Mouse (Mus musculus) yolk sac, embryonic 10.5 days (tissue): ENCODE measurements around the gene Tmem251.
A peak's percentile ranks its signal among the peaks of the same experiment; 100 is the strongest.

Experiments
- DNase-seq: peaks from one replicate; pipeline ENCODE4 v3.0.0-alpha.2; 2017; ENCODE audit warnings: low spot score

Gene Tmem251

DNA sequence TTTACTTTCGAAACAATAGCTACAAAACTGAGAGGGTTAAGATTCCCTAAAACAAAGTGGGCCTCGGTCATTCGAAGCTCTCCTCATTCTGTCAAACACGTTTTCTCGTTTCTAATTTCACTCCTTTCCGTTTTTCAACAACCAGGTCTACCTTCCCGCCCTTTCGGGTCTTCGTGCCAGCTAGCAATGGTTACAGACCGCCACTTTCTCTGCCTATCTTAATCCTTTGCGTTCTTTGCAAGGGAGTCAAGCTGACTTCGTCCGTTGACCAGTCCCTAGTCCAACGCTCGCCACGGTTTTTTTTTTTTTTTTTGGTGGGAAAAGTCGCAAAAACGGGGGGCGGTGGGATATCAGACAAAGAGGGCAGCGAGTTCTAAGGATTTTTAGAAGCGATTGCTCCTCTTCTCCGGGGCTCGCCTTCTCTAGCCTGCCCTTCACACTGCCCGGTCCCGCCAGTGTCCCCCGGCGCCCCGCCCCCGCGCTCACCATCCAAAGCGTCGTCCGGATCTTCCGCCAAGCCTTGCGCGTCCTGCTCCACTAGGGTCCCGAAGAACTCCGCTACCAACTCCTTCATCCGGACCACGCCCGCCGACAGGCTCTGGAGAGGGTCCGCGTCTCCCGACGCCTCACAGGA lies 13.6 kb downstream of the Tmem251 start:
- DNase-seq = no peak

DNA sequence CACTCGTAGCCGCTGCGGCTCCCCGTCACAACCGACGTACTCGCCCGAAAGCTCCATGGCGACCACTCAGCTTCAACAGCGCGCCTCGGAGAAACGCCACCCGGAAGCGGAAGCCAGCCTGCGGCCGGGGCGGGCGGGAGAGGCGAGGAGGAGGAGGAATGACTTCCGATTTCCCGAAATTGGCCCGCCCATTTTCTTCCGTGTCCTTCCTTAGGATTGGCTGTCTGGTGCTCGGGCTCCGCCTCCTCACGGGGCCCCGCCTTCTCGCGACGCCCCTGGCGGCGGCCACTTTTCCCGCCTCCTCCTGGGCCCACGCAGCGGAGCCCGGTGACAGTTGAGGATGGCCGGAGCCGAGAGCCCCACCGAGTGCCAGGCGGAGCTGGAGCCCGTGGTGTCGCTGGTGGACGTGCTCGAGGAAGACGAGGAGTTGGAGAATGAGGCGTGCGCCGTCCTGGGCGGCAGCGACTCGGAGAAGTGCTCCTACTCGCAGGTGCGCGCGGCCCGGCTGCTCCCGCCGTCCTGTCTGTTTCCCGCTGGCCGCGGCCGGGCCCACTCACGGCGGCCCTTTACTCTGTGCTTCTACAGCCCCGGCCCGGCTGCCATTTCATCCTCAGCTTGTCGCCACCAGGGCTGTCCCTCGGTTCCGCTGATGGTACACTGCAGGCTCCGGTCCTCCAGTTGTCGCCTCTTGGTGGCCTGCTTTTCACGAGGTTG lies 14.3 kb downstream of the Tmem251 start, which contains the start of the genes Gm28051, Gon7 and Ubr7:
TSS of gene Gm28051 (minus strand) at position 77 of the 714 bp plus-strand sequence.
TSS of gene Gon7 (minus strand) at position 115 of the 714 bp plus-strand sequence.
TSS of gene Ubr7 (plus strand) at position 279 of the 714 bp plus-strand sequence.
- DNase-seq = peak; percentile 97

DNA sequence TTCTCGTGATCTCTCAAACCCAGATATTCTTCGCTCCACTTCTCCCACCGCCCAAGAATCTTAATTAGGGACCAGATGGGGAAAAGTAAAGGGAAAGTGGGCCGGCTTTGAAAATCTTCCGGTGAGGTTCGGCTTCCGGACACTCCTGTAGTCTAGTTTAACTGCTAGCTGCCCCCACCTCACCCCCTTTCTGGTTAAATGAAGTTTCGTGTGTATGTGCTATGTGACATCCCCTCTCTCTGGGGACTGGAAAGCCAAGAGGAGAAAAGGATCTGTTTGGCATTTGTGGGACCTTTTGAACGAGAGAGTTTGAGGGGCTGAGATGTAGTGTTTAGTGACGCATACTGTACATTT lies 14.8 kb downstream of the Tmem251 start, which contains the start of gene Gm20604:
TSS of gene Gm20604 (minus strand) at position 270 of the 354 bp plus-strand sequence.
- no peak for DNase-seq

DNA sequence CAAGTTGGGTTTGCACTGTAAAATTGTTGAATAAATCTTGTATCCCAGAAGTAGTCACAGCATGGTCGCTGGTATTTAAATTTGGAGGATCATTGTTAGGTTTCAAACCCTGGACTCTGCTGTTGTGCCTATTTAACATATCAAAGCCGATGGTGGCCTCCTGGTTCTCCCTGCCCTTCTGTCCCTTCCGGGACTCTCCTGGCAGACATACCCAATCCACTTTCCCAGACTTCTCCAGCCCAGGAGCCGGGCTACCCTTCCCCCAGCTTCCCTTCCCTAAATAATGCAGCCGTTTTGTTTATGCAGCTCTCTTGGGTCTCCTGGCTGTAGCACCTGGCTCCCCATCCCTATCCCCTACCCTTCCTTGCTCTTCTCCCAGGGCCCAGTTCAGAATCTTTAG lies 15.4 kb downstream of the Tmem251 start:
- DNase-seq = no peak

DNA sequence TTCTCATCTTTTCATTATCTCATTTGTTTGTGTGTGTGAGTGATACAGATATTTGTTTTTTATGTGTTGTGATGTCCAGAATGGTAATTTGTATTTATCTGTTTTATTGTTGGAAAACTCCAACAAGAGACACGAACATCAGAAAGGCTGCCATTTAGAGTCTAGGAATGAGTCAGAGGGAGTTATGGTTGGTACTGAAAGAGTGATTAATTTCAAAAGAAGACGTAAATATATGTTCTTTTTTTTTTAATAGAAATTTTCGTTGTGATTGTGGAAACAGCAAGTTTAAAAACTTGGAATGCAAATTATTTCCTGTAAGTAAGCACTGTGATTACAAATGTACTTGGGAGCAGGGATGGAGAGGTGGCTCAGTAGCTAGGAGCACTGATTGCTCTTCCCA lies 18.1 kb downstream of the Tmem251 start:
- DNase-seq = no peak

DNA sequence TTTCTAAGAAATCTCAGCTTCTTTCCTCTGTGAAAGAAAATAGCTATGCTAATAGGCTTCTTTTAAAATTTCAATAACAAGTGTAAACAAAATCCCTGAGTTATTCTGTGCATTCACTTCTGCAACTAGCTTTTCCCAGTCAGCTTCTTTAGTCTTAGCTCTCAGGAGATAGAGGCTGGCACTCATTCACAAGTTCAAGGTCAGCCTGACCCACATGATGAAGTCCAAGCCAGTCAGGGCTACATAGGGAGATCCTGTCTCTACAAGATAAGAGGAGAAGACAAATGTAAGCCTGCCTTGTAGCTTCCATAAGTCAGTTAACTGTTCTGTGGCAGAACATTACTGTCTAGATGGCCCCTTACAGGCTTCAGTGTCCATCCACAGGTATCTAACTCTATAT lies 20.1 kb downstream of the Tmem251 start:
- DNase-seq = no peak

DNA sequence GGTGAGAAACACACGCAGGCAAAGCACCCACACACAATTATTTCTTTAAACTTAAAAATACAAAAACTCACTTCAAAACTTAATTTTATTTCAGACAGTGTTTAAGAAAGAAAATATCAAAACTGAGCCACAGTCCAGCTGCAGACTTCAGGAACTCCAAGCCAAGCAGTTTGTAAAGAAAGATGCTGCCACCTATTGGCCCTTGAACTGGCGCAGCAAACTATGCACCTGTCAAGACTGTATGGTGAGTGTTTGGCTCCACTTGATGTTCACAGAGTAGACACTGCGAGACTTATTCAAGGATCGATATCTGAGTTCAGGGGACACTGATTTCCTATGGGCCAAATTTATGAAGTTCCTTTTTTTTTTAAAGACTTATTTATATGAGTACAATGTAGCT lies 25.4 kb downstream of the Tmem251 start:
- no peak for DNase-seq

DNA sequence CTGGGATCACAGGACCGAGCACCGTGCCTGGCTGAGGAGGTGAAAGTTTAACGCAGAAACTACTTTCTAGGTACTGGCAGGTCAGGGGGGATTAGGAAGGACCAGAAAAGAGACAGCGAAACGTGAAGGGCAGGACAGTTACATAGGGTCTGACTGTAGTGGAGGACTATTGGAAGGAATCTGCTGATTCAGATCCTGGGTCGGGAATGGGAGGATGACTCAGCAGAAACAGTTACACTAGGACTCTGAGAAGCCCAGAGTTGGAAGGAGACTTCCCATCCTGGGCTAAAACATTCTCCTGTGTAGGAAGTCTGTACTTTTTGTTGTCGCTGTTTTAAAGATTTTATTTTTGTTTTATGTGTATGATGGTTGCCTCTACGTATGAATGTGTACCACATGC lies 28.0 kb downstream of the Tmem251 start:
- DNase-seq = no peak

DNA sequence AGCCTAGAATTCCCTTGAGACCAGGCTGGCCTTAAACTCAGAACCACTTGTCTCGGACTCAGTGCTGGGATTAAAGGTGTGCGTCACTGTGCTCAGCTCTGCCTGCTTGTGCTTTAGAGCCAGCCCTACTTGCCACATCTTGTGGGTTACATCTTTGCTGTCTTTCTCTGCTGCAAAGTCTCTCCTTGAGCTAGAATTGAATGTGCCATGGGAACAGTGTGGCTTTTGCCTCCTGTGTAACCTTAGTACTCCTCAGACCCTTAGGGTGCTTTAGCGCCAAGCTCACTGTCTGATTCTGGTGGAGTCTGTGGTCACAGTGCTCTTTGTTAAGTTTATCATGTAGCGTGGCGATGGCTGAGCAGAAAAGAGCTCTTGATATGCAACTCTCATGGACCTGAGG lies 29.1 kb downstream of the Tmem251 start:
- no peak for DNase-seq

DNA sequence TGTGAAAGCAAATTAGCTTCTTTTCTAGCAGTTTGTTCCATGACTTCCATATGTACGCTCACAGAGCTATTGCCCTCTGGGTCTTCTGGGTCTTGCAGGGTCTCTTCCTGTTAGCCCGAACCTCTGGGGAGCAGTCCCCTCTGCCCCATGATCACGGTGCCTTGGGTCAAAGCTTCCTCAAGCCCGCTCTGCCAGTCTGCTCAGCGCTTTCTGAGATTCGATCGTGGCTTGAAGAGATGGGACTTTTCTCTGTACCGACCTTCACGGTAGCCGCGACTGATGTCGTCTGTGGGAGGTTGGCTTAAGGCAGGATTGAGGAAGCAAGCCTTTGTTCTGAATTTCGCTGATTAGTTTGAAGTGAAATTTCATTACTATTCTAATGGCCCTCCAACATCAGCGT lies 32.5 kb downstream of the Tmem251 start:
- DNase-seq = no peak

DNA sequence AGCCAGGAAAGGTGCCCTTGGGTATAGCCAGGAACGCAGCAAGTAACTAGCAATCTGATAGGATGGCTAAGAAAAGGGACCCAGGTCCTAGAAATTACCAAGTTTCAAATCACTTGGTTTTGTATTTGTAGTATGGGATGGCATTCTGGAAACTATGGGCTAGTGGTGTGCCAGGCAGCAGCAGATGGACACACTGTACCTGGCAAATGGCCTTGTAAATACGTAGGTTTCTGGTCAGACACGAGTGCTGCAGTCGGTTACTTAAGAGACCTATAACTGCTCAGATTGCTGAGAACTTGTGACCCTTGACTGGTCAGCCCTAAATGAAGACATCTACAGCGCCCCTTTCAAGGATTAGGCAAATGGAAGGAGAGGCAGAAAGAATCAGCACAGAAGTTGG lies 34.6 kb downstream of the Tmem251 start:
- no peak for DNase-seq

DNA sequence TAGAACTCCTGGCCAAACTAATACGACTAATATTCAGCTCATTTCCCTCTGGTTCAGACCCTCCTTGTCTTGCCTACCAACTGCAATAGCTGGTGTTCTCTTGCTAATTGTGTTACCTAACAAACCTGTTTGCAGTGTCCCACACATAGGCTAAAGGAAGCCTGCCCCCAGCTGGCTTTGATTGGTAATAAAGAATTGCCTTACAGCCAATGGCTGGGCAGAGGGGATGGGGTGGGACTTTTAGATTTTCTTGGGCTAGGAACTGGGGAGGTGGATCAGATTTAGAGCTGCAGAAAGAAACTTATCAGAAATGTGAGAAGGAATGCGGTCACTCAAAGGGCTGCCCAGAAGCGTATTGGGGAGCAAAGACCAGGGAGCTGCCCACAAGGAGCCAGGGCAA lies 35.9 kb downstream of the Tmem251 start:
- no peak for DNase-seq

DNA sequence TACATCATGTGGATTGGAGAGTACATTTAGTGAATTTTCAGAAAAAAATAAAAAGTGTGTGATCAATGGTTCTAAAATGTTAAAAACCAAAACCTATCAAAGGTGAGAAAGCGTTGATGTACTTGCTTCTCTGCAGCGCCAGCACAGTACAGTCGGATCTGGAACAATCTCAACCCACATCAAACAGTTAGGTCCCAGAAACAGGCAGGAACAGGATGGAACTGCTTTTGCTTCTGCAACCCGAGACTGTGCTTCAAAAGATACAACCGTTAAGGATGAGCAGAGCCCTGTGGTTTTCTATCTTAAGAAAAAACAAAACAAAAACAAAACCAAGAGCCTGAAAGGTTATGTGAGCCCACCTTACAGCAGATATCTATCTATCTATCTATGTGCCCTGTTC lies 39.3 kb downstream of the Tmem251 start:
- DNase-seq = no peak

DNA sequence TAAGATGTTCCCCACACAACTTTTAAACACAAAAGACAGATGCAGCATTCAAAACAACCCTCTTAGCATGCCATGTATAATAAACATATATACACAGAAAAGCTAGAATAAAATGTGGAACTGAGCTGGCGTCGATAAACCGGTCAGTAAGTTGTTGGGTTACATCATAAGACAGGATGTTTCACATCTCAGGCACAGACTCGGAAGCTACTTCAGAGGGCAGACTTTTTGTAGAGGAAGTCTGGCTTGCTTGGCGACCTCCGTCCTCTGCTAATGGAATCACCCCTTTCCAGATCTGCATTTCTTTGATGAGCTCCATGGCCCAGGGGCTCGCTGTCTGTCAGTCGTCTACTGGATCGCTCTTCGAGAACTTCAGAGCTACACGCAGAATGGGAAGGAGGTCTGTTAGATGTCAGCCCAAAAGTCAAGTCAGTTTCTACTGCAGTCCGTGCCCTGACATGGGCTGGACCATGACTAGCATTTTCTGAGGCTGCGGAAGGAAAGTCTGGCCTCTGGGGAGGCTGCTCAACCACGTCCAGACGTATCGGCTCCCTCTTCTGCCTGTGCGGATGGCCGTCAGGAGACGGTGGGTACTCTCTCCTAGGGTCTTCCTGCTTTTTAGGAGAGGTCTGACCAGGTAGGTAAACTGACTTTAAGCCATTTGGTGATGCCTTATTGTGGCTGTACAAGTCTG lies 41.5 kb downstream of the Tmem251 start:
- no peak for DNase-seq

DNA sequence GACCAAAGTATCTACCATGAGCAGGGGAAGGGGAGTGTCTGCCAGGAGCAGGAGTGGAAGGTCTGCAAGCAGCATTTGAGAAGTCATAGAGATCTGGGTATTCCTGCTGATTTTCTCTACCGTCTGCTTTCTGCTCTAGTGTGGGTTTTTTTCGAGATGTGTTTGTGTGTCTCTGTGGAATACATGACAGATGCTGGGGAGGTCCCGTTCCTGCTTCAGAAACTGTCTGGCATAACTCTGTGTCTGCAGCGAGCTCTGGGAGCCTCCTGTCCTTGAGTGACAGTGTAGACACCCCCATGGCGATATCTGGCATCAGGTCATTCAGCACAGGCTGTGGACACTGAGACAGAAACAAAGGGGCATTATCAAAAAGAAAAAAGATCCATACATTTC lies 42.0 kb downstream of the Tmem251 start:
- no peak for DNase-seq

DNA sequence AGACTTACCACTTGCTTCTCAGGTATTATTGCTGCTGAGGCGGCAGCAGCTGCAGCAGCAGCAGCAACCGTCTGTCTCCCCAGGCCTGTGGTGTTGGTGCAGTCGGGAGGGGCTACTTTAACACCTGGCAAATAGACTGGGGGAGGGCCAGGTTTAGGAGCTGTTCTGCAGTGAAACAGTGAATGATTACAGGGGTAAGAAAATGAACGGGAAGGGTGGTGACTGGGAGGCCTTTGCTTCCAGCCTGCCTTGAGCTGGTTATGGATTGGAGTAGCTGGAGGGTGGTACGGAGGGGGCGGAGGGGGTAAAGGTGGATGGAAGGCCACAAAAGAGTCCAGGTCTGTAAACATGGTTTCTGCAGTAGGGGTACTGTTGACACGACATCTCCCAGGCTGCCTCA lies 44.4 kb downstream of the Tmem251 start:
- DNase-seq = peak; percentile 69
